Mouse (Mus musculus) B cell, adult 62 days (primary cell): ENCODE data around the gene Cdk9. TPM values are rescaled to one million over a fixed set of nuclear protein-coding genes. Genes with fewer than 3 reads are reported as not detected.

Source experiments
- total RNA-seq: library from RNA; stranded (reverse); gene quantifications from 4 replicates; pipeline ENCODE4 v1.2.4, GENCODE M21; 2023

Cdk9 gene
- 141 to 157 TPM (median 152 TPM) in 4 replicates for total RNA-seq

DNA sequence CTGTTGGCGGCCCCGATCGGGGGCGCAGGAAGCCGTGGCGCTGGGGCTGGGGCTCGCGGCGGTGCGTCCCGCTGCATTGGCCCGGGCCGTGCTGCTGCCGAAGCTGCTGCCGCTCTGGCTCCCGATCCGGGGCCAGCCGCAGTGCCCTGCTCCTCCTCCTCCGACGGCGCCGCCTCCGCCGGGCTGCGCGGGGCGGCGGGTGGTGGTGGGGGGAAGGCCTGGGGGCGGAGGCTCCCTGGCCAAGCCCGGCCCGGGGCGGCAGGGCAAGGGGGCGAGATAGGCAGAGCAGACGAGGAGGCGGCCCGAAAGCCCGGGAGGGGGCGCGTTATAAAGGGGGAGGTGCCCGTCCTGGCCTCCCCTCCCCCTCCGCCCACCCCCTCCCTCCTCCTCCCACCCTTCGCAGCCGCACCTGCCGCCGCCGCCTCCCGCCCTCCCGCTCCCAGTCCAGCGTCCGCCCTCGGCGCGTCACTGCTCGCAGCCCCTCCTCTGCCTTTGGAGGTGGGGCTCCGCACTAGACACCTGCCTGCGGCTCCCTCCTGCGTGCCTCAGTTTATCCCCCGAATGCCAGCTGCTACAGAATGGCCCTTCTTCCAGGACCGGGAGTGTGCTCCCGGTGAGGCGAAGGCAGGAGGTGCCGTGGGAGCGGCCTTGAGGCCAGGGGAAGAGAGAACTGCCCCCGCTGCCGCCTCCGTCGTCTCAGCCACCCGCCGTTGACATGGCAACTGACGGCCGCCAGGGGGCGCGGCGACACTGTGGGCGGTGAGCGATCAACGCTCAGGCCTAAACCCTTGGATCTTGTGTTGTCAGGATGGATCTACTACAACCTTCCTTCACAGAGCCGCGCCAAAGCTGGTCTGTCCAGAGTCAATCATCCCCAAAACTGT is at the start of gene Cdk9:
Gene Cdk9, minus strand, starts transcription at position 143 of the 884 bp plus-strand sequence.

DNA sequence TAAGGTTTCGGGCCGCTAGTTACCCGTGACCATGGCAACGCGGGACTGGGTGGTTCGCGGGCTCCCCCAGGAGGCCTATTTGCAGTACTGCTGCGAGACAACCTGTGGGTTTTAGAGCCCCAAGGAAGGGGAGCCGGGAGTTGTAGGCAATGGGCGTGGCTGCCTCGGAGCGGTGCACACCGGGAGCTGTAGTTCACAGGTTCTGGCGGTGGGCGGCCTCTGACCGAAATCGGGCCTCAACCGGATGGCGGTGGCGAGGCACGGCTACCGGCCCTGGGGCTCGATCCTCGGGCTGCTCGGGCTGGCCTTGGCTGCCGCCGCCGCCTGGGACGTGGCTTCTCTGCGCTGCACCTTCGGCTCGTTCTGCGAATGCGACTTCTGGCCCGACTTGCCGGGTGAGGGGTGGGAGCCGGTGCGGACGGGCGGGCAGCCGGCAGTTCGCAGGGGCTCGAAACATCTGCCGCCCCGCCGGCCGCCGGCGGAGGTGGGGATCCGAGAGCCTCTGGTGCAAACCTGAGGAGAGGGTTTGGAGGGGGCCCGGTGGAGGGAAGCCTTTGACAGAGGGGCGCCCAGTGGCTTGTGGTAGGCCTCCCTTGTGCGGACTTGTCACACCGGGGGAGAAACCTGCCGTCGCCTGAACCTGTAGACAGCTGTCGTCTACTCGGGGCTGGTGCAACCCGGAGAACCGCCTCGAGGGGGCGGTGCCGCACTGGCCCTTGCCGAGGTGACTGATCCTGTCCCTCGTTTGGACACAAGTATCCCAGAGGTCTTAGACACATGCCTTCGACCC is 44.4 kb upstream of the Cdk9 start, which contains the start of gene Tor2a:
Gene Tor2a, plus strand, starts transcription at position 179 of the 790 bp plus-strand sequence.

DNA sequence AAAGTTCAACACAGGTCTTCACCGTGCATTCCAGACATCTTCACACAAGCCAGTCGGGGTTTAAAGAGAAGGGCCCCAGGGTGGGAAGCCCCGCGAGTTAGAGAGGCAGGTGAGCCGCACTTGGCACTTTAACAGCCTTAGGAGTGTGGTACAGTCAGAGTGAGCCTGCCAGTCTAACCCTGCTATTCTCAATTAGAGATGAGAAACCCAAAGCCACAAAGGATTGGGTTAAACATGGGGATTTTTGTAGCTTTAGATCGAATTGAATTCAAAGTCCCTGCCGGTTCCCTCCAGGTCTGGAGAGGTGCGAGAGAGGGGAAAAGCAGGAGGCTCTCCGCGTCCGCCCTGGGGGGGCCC is 28.0 kb upstream of the Cdk9 start, which contains the start of gene 6330409D20Rik:
Gene 6330409D20Rik, minus strand, starts transcription at position 101 of the 357 bp plus-strand sequence.

DNA sequence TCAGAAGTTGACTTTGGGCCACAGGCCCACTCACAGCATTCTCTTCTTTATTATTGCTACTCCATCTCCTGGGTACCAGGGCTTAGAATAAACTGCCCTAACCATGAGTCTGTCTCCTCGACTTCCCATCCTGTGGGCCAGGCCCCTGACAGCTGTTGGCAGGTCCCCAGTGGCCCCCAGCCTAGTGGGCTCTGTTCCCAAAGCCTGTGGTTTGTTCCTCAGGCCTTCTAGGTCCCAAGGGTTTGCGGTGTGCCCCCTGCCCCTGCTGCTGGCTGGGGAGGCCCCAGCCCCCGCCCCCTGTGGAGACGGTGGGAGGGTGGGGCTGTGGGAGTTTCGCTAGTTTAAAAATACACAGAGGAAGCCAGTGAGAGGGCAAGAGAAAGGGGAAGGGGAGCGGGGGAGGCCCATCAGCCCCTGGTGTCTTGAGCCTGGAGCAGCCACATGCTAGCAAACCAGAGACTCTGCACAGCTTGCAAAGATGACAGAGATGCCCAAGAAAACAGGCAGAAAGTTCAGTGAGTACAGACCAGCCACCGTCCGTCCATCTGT is 7.9 kb upstream of the Cdk9 start, which contains the start of gene Sh2d3c:
Gene Sh2d3c, plus strand, starts transcription at position 375 of the 549 bp plus-strand sequence.

DNA sequence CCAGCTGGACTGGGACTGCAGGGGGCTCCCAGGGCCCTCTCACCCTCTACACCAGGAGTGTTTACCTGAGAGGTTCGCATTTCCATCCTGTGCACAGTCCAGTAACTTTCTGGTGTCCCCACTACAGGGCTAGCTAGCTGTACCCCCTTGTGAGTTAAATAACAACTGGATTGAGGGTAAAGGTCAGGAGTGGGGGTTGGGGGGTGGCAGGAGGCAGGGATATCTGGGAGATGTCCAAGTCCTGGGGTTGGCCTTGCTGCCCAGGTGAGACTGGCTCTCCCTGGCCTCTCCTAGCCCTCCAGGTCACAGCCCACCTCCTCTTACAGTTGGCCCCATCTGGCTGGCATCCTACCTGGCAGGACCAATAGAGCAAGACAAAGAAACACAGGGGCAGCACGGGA is 8.9 kb downstream of the Cdk9 start, which contains the start of gene Fpgs:
Gene Fpgs, minus strand, starts transcription at position 125 of the 401 bp plus-strand sequence.

Other genes with a start within 250 kb of the Cdk9 start
- 67.0 to 70.2 TPM (median 68.4 TPM) in 4 replicates for gene Fam102a, start 177.7 kb downstream of the Cdk9 start, total RNA-seq
- 51.3 to 67.8 TPM (median 59.1 TPM) in 4 replicates for gene Dpm2, start 142.2 kb downstream of the Cdk9 start, total RNA-seq
- gene Pip5kl1, start 138.3 kb downstream of the Cdk9 start, total RNA-seq = 0.57 to 2.8 TPM (median 1.4 TPM) in 4 replicates
- not detected in 4 replicates for gene 9430097D07Rik, start 137.4 kb downstream of the Cdk9 start, total RNA-seq
- 59.5 to 63.4 TPM (median 60.8 TPM) in 4 replicates for gene St6galnac4, start 126.0 kb downstream of the Cdk9 start, total RNA-seq
- 6.1 to 11.7 TPM (median 8.8 TPM) in 4 replicates for gene St6galnac6, start 113.4 kb downstream of the Cdk9 start, total RNA-seq
- gene Ak1, start 91.3 kb downstream of the Cdk9 start, total RNA-seq = 0.29 to 1.5 TPM (median 1.2 TPM) in 3 of 4 replicates, not detected in the other
- gene Eng, start 66.5 kb downstream of the Cdk9 start, total RNA-seq = 0.36 to 0.98 TPM (median 0.64 TPM) in 4 replicates
- 28.2 to 32.0 TPM (median 29.1 TPM) in 4 replicates for gene Fpgs, start 8.9 kb downstream of the Cdk9 start, total RNA-seq
- gene Sh2d3c, start 8.0 kb upstream of the Cdk9 start, total RNA-seq = 87.7 to 98.5 TPM (median 92.5 TPM) in 4 replicates
- not detected in 4 replicates for gene 6330409D20Rik, start 27.9 kb upstream of the Cdk9 start, total RNA-seq
- 29.3 to 33.7 TPM (median 32.8 TPM) in 4 replicates for gene Tor2a, start 44.2 kb upstream of the Cdk9 start, total RNA-seq
- 0.27 TPM in 1 of 4 replicates, not detected in the others for gene Ttc16, start 62.6 kb upstream of the Cdk9 start, total RNA-seq
- gene Ptrh1, start 62.7 kb upstream of the Cdk9 start, total RNA-seq = 3.1 to 7.2 TPM (median 4.9 TPM) in 4 replicates
- gene Cfap157, start 71.4 kb upstream of the Cdk9 start, total RNA-seq = not detected in 4 replicates
- 3.9 to 7.5 TPM (median 4.4 TPM) in 4 replicates for gene Stxbp1, start 134.2 kb upstream of the Cdk9 start, total RNA-seq
- gene Fam129b, start 163.0 kb upstream of the Cdk9 start, total RNA-seq = 1.8 to 4.8 TPM (median 2.7 TPM) in 4 replicates
- 896 to 937 TPM (median 913 TPM) in 4 replicates for gene Rpl12, start 248.5 kb upstream of the Cdk9 start, total RNA-seq
- gene Lrsam1, start 248.5 kb upstream of the Cdk9 start, total RNA-seq = 15.3 to 17.9 TPM (median 16.0 TPM) in 4 replicates